Mouse (Mus musculus) liver, embryonic 14.5 days (tissue): ENCODE data around the gene Col26a1. TPM values are rescaled to one million over a fixed set of nuclear protein-coding genes. Genes with fewer than 3 reads are reported as not detected.
"Not testable (repeated sequence)": the region's sequence is repeated elsewhere in the genome, so short reads cannot be mapped to it uniquely, and the experiment has no call there.

Experiments used
- ATAC-seq: fragments of 200-750 bp; cut with Nextera tagmentation; 2 replicates; pipeline ENCODE4 v1.8.0; 2017; ENCODE audit warnings: moderate number of reproducible peaks, mild to moderate bottlenecking, moderate library complexity; ENCODE audit not compliant: insufficient read depth
- DNase-seq, 3 experiments: peaks; one replicate each; pipeline ENCODE4 v3.0.0-alpha.2; 2012 to 2013; ENCODE audit warnings: low read depth in 3 of 3, low spot score in 3 of 3
- H3K27ac ChIP-seq: fragments of 300-500 bp; sonication (generic); 2 replicates; pipeline ENCODE4 v1.5.1; 2014; ENCODE audit warnings: moderate library complexity, mild to moderate bottlenecking, control low read depth, inconsistent platforms
- H3K27me3 ChIP-seq: fragments of 300-500 bp; sonication (generic); 2 replicates; pipeline ENCODE4 v1.6.1; 2014; ENCODE audit warnings: mild to moderate bottlenecking, low read length, moderate library complexity; ENCODE audit not compliant: control insufficient read depth, insufficient read depth
- H3K36me3 ChIP-seq: fragments of 300-500 bp; sonication (generic); replicated peaks from 2 replicates; pipeline ENCODE4 v1.6.1; 2014; ENCODE audit warnings: low read depth; ENCODE audit not compliant: control insufficient read depth, insufficient read depth
- H3K4me1 ChIP-seq, 2 experiments: fragments of 200-500 bp in 1 of 2; fragments of 300-500 bp in 1 of 2; sonication (generic) in 1 of 2; replicated peaks; 2 replicates each; pipeline ENCODE4 v1.6.1; 2012 to 2014; ENCODE audit warnings: antibody characterized with exemption in 1 of 2, inconsistent platforms in 1 of 2, low read length in 1 of 2; ENCODE audit not compliant: control insufficient read depth in 2 of 2, insufficient read depth in 2 of 2
- H3K4me2 ChIP-seq: fragments of 300-500 bp; sonication (generic); 2 replicates; pipeline ENCODE4 v1.6.1; 2014; ENCODE audit warnings: low read depth, mild to moderate bottlenecking, control low read depth, moderate library complexity
- H3K4me3 ChIP-seq, 2 experiments: fragments of 200-500 bp in 1 of 2; fragments of 300-500 bp in 1 of 2; sonication (generic) in 1 of 2; 2 replicates each; pipeline ENCODE4 v1.5.1; 2012 to 2014; ENCODE audit warnings: low read depth in 2 of 2, low read length in 2 of 2, mild to moderate bottlenecking in 2 of 2, control low read depth in 1 of 2, inconsistent platforms in 1 of 2, moderate library complexity in 1 of 2; ENCODE audit not compliant: insufficient read depth in 1 of 2
- H3K9ac ChIP-seq: fragments of 300-500 bp; sonication (generic); replicated peaks from 2 replicates; pipeline ENCODE4 v1.6.1; 2014; ENCODE audit warnings: mild to moderate bottlenecking, control low read depth, moderate library complexity
- H3K9me3 ChIP-seq: fragments of 300-500 bp; sonication (generic); 2 replicates; pipeline ENCODE4 v1.6.1; 2016; ENCODE audit warnings: low read length, mixed read lengths; ENCODE audit not compliant: control insufficient read depth
- CTCF ChIP-seq: IDR thresholded peaks from 2 replicates; pipeline ENCODE4 v1.5.1; 2016; ENCODE audit warnings: antibody characterized with exemption, low read depth, control low read depth
- EP300 ChIP-seq: IDR thresholded peaks from 2 replicates; pipeline ENCODE4 v1.6.1; 2016; ENCODE audit warnings: antibody characterized with exemption, low read depth
- WGBS: fragments of 180-500 bp; shearing (Covaris S2); extraction: QIAGEN DNeasy Blood & Tissue Kit; methylation state at CpG from one replicate; pipeline ENCODE4 v1.1.7; 2014; ENCODE audit not compliant: insufficient replicate concordance; 5-methylcytosine and 5-hydroxymethylcytosine counted together
- polyA plus RNA-seq, 2 experiments: library from polyadenylated mRNA; depleted of rRNA in 1 of 2; stranded (reverse) in 1 of 2; unstranded in 1 of 2; fragments of >200 nt; fragmentation: Nextera tagmentation in 1 of 2; extraction: Ambion mirVana in 1 of 2; gene quantifications; 2 replicates each; pipeline versions ENCODE4 v1.2.1 to v1.2.3; 2012 to 2014

Col26a1 gene
- polyA plus RNA-seq, 2 experiments, result 0.06 to 0.18 TPM

- H3K36me3 ChIP-seq, result no peaks in the 10 kb centered on the region
- DNase-seq (no peak), ATAC-seq (no peak)
- H3K27ac ChIP-seq, result no peak overlapping the region
- no peaks in the 10 kb centered on the region for H3K9me3 ChIP-seq
- TF ChIP-seq EP300 (no peak), CTCF (no peak)
- no peak overlapping the region for H3K9ac ChIP-seq
- WGBS, result 47% methylated on average over 6 of the region's 6 CpGs
- H3K27me3 ChIP-seq, result no peaks in the 10 kb centered on the region
- no peaks in the 10 kb centered on the region for H3K4me1 ChIP-seq
- no peak overlapping the region for H3K4me2 ChIP-seq
- H3K4me3 ChIP-seq, result no peak overlapping the region
These were observed 144.1 kb downstream of the Col26a1 start for GRCm38 (mm10) chr5:136738918-136739317.

- not testable (repeated sequence) for H3K27ac ChIP-seq
These were observed 156.7 kb downstream of the Col26a1 start for GRCm38 (mm10) chr5:136726271-136726670.

GRCm38 (mm10) chr5:136721596-136721995 is 161.4 kb downstream of the Col26a1 start:
- H3K4me2 ChIP-seq, result no peak overlapping the region
- no peaks in the 10 kb centered on the region for H3K9me3 ChIP-seq
- TF ChIP-seq EP300 (no peak), CTCF (no peak)
- no peak for DNase-seq
- H3K36me3 ChIP-seq, result no peaks in the 10 kb centered on the region
- H3K9ac ChIP-seq, result no peak overlapping the region
- H3K27me3 ChIP-seq, result no peaks in the 10 kb centered on the region
- ATAC-seq, result no peak
- WGBS, result 64% methylated on average over 5 of the region's 5 CpGs
- no peak overlapping the region for H3K27ac ChIP-seq
- H3K4me1 ChIP-seq, result no peaks in the 10 kb centered on the region
- H3K4me3 ChIP-seq, result no peak overlapping the region

More at GRCm38 (mm10) chr5:136726271-136726670, 156.7 kb downstream of the Col26a1 start:
- H3K27me3 ChIP-seq, H3K36me3 ChIP-seq, H3K4me2 ChIP-seq, H3K9ac ChIP-seq, H3K4me1 ChIP-seq, H3K4me3 ChIP-seq, DNase-seq, ATAC-seq, H3K9me3 ChIP-seq: not testable (repeated sequence)
- WGBS, result 62% methylated on average over 4 of the region's 5 CpGs

- no peak for DNase-seq
- H3K27me3 ChIP-seq, result no peaks in the 10 kb centered on the region; the same call in 1 of the 2 replicates
- H3K27ac ChIP-seq, result no peak overlapping the region
- no peak overlapping the region for H3K4me3 ChIP-seq
- no peak for ATAC-seq
- no peaks in the 10 kb centered on the region for H3K36me3 ChIP-seq
- no peaks in the 10 kb centered on the region for H3K4me1 ChIP-seq
- TF ChIP-seq EP300 (no peak), CTCF (no peak)
- H3K9ac ChIP-seq, result no peak overlapping the region
- no peak overlapping the region for H3K4me2 ChIP-seq
- H3K9me3 ChIP-seq, result no peaks in the 10 kb centered on the region
- 60% methylated on average over 8 of the region's 8 CpGs for WGBS
These were observed 164.4 kb downstream of the Col26a1 start for GRCm38 (mm10) chr5:136718656-136719055.

- no peak for TF ChIP-seq CTCF
- TF ChIP-seq EP300, result no peak
- H3K9ac ChIP-seq, result no peak overlapping the region
- H3K9me3 ChIP-seq, result no peaks in the 10 kb centered on the region
- H3K4me1 ChIP-seq, result no peaks in the 10 kb centered on the region
- H3K27me3 ChIP-seq, result no peaks in the 10 kb centered on the region; the same call in 1 of the 2 replicates
- ATAC-seq (no peak), DNase-seq (no peak)
- WGBS, result 56% methylated on average over 2 of the region's 2 CpGs
- no peak overlapping the region for H3K27ac ChIP-seq
- no peak overlapping the region for H3K4me2 ChIP-seq
- no peak overlapping the region for H3K4me3 ChIP-seq
- no peaks in the 10 kb centered on the region for H3K36me3 ChIP-seq
These were observed 165.5 kb downstream of the Col26a1 start for GRCm38 (mm10) chr5:136717573-136717854.
